Mouse (Mus musculus) MEL-GATA-1-ER (cell line): Measurements from ENCODE around the gene Wwc2.

Experiments used
- DNase-seq: peaks from one replicate; pipeline ENCODE4 v3.0.0-alpha.2; 2012; ENCODE audit warnings: low read depth; ENCODE audit errors: extremely low read depth

Wwc2 gene

GRCm38 (mm10) chr8:47989655-47990385 lies 904 bp downstream of the Wwc2 start:
- DNase-seq: no peak

GRCm38 (mm10) chr8:47989211-47989610 lies 1.5 kb downstream of the Wwc2 start:
- no peak for DNase-seq

- DNase-seq: no peak
These were observed 2.6 kb downstream of the Wwc2 start for GRCm38 (mm10) chr8:47988111-47988510.

GRCm38 (mm10) chr8:47985644-47986043 lies 5.1 kb downstream of the Wwc2 start:
- DNase-seq: no peak

- DNase-seq: no peak
These were observed 5.5 kb downstream of the Wwc2 start for GRCm38 (mm10) chr8:47985243-47985642.

- no peak for DNase-seq
These were observed 9.6 kb downstream of the Wwc2 start for GRCm38 (mm10) chr8:47981075-47981474.

- no peak for DNase-seq
These were observed 10.8 kb downstream of the Wwc2 start for GRCm38 (mm10) chr8:47979876-47980275.

GRCm38 (mm10) chr8:47978755-47979154 lies 12.0 kb downstream of the Wwc2 start:
- DNase-seq: no peak

- no peak for DNase-seq
These were observed 15.8 kb downstream of the Wwc2 start for GRCm38 (mm10) chr8:47974963-47975314.

GRCm38 (mm10) chr8:47974138-47974962 lies 16.4 kb downstream of the Wwc2 start:
- DNase-seq: no peak

GRCm38 (mm10) chr8:47971121-47971520 lies 19.6 kb downstream of the Wwc2 start:
- DNase-seq: no peak

GRCm38 (mm10) chr8:47970576-47970975 lies 20.1 kb downstream of the Wwc2 start:
- DNase-seq: no peak

GRCm38 (mm10) chr8:47967045-47967920 lies 23.4 kb downstream of the Wwc2 start:
- DNase-seq: no peak

GRCm38 (mm10) chr8:47962484-47962883 lies 28.2 kb downstream of the Wwc2 start:
- no peak for DNase-seq

GRCm38 (mm10) chr8:47962005-47962404 lies 28.7 kb downstream of the Wwc2 start:
- DNase-seq: no peak

- DNase-seq: no peak
These were observed 33.2 kb downstream of the Wwc2 start for GRCm38 (mm10) chr8:47957560-47957959.

GRCm38 (mm10) chr8:47951380-47951932 lies 39.3 kb downstream of the Wwc2 start:
- DNase-seq: no peak

- no peak for DNase-seq
These were observed 41.9 kb downstream of the Wwc2 start for GRCm38 (mm10) chr8:47948836-47949235.

- peak; percentile 66 for DNase-seq
These were observed 42.8 kb downstream of the Wwc2 start for GRCm38 (mm10) chr8:47947672-47948618.

GRCm38 (mm10) chr8:47943049-47943448 lies 47.7 kb downstream of the Wwc2 start:
- DNase-seq: no peak
